Mouse (Mus musculus) ovary, postnatal 10 days (tissue): ENCODE results near the gene Lce1l.
"Not testable (repeated sequence)": the region's sequence is repeated elsewhere in the genome, so short reads cannot be mapped to it uniquely, and the experiment has no call there.

Experiments
- DNase-seq: peaks from one replicate; pipeline ENCODE4 v3.0.0; 2022; ENCODE audit warnings: low spot score

The Lce1l gene

DNA sequence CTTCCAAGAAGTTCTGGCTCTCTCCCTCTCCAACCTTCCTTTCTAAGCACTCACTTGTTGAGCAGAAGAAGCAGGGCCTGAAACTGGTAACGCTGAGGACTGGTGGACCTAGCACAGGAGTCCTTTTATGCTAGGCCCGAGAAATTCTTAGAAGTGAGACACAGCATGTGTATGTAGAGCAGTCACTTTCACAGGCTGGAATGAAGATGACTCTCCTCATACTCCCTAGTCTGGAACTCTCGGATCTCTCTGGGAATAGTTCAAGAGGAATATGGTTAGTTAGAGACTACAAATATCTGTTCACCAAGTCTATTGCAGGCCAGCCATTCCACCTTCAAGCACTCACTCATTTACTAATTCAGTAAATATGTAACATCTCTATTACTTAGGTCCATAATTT lies at the start of gene Lce1l:
TSS of gene Lce1l (minus strand) at position 101 of the 400 bp plus-strand sequence.
- DNase-seq, result no peak

DNA sequence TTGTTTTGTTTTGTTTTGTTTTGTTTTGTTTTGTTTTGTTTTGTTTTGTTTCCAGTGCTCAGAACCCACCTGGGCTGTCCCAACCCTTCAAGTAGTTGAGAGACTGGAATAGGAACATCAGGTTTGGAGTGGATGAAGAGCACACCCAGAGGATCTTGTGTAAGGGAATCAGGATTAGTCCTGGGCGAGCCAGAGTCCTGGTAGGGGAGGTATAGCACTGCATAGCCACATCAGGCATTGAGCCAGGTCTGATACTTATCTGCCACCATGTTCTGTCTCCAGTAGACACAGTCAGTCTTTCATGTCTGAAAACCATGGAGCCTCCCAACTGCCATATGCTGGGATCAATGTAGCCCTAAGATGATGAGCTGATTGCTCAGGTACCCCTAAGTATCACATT lies 43.4 kb upstream of the Lce1l start:
- no peak for DNase-seq

DNA sequence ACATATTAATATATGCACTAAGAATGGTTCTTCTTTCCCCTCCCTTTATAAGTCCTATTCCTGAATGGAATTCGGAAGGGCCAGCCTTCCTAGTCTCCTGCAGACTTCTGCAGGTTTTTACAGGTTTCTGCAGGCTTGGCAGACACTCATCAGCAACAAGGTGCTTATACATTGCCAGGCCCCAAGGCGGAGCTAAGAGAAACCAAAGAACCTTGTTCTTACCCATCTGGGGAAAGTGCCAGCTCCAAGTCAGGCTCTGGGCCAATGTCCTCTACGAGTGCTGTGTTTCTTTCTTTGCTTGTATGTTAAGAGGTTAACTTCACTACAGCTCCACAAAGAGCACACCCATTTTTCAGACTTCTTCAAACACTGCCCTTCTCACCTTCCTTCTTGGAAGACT lies 43.0 kb upstream of the Lce1l start:
- DNase-seq, result no peak

DNA sequence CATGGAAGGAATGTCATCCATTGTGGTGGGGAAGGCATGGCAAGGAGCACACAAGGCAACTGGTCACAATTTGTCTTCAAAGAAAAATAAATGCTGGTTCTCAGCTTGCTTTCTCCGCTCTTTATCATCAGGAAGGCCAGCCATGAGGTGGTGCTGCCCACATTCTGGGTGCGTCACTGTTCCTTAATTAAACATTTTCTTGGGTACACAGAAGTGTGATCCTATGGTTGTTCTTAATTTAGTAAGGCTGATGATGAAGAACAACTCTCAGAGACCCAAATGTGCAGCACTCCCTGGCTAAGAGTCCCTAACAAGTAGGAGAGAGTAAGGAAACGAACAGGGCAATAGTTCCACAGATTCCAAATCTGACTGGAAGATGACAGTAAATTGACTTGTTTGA lies 23.1 kb upstream of the Lce1l start:
- DNase-seq, result no peak

DNA sequence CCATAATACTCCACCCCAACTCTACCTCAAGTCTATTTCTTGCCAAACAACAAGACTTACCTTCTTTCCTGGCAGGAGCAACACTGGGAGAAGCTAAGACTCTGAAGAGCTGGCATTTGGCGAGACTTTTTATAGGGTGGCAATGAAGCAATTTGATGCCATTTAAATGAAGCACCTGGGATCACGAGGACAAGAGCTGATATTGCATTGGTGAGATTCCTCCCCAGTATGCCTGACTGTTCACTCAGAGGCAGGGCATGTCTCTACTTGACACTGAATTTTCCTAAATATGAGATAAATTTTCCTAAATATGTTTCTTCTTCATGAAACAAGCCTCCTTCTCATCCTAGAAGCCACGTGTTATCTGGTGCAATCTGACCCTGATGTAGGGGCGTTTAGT lies 19.0 kb upstream of the Lce1l start, which contains the start of gene 2310050C09Rik:
TSS of gene 2310050C09Rik (minus strand) at position 101 of the 400 bp plus-strand sequence.
- no peak for DNase-seq

DNA sequence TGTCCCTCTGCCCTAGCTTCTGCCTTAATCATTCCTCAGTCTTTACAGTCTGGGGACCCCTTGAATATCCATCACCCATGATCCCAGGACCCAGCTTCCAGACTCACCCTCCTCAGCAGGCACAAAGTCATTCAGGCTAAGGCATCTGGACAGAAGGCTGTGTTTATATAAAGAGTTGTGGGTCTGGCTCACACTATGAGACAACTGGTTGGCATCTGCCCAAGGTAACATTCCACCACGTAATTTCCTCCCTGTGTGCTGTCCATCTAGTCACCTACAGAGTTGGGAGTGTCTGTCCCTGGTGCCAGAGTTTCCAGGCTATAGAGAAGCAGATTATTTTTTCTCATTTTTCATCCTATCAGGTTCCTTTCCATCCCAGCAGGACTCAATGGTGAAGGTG lies 24.0 kb downstream of the Lce1l start, which contains the start of gene Kprp:
TSS of gene Kprp (minus strand) at position 140 of the 400 bp plus-strand sequence.
- no peak for DNase-seq

DNA sequence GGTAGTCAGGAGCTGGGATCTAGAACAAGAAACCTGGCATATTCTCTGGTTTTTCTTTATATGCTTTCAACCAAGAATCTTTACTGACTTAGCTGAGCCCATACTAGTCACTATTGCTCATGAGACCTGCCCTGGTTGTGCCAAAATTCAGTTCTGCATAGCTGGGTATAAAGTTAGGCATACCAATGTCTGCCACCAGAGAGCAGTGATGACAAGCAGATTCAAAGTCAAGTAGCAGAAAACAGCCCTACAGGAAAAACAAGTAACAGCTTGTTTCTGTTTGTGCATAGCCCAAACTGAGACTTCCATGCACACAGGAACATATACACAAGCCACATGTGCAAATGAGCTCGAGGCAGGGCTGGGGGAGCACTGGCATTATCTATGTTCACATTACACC lies 25.3 kb downstream of the Lce1l start:
- no peak for DNase-seq

DNA sequence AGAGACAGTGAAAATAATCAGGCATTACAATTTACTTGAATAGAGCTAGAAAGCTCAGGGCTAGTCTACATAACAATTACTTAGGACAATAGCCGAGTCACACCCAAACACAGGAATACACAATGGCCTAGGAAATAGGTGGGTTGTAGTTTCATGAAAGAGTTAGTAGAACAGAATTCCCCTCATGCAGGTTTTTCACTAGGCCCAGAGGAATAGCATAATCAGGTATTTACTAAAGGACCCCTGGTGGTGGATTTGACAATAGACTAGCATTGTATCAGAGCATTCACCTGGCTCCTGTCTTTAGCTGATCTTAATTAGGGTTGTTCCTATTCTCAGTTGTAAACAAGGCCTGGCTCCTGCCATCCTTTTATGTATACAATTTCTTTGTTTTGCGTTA lies 35.0 kb downstream of the Lce1l start:
- DNase-seq, result not testable (repeated sequence)

DNA sequence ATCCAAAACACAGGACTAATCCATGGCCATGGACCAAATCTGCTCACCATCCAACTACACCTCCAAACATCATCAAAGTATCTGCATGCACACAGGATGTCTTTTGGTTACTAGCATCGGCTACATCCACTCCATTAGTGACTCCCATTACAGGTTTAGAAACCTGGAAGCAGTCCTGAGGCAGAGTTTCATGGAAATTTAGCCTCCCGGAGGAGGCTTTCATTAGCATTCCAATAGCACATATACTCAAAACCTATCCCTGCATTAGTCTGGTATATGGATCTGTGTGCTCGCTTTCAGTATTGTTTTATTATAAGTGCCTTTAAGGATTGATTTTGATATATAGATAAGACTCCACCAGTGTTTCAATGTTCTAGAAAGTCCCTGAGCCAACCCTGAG lies 35.5 kb downstream of the Lce1l start:
- DNase-seq, result no peak

DNA sequence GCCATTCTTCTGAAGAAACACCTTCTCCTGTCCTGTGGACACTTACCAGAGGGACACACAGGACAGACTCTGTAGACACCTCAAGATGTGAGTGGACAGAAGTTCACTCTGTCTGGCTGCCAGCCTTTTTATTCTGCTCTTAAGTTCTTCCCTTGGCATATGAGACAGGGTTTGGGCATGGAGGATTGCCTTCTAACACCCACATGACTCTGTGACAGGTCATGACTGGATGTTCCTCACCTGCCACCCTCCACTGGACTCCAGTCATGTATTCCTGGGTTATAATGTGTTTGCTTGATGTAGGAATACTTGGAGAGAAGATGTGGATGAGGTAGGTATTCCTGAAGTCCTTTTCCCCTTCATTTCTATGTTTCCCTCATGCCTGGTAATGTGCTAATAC lies 43.3 kb downstream of the Lce1l start, which contains the start of gene Lce1k:
TSS of gene Lce1k (minus strand) at position 101 of the 400 bp plus-strand sequence.
- DNase-seq, result no peak
